Comparison of ENCODE assay signal across 12 mouse cellular contexts in the genomic region with DNA sequence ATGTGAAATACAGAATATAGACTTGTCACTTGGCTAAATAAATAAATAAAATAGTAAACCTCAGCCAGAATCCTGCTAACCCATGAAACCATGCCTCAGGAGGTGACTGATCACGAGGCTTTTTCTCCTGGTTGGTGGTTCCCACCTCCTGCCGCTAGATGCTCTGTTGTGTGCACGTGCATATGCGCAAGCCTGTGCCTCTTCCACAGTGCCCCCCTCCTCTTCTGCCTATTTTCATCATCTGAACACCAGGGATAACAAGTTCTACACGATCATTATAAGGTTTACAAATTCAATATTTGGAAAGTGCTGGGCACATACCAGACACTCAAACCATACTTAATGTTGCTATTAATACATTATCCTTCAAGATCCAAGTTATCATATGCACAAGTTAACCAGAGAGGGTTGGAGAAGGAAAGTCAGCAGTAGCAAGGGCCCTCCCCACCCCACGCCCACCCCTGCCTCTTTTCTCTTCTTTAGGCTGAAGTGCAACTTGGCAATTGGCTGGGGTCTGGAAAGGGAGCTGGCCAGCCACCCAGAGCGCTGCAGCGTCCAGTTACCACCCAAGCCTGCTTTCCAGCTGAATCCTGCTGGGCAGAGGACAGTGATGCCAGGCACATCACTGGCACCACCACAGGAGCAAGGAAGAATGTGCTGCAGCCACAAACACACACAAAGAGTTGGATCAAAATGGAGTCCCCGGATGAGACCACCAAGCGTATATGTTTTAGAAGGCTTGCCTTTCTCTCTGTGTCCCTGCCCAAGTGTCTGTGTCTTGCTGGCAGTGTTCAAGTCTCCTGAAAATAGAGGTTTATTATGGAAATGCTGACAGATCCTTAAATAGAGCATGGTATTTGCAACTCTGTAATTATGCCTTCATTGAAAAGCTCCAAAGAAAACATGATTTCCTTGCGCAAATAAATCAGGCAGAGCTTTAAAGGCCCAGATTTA.
DNase-seq lines count a peak whose midpoint lies in the region; ATAC-seq and TF ChIP-seq lines count a peak whose summit lies in the region.
"Had no signal": no experiment of that assay in that cellular context is flagged by ENCODE, and none has a peak within 500 bp of the region (broad histone marks: within the 10 kb centered on the region; RNA-seq: fewer than 3 reads in every experiment).

No protein-coding gene starts in this region.

- no peak for DNase-seq in frontal cortex, postnatal 14 days (ENCODE audit: low spot score in 2 of 2)
- DNase-seq in left cerebral cortex, adult 2 months (ENCODE audit: extremely low spot score in 1 of 2, low spot score in 2 of 2), result peak in 1 of 2 experiments; percentile 16
- no peak for DNase-seq in left cerebral cortex, adult 11 months (ENCODE audit: low spot score)
- DNase-seq in brain, embryonic 14.5 days (ENCODE audit: low read depth), result peak; percentile 24
- DNase-seq in left cerebral cortex, postnatal 36 days (ENCODE audit: low spot score in 2 of 2), result peak; percentile 30 to 43
- DNase-seq: adrenal gland, postnatal 25 days; lung, adult 18-20 months had no signal

- no peak for TF ChIP-seq POLR2A in brain, embryonic 14.5 days (IDR thresholded peaks at IDR 0.05; ENCODE audit: borderline replicate concordance, extremely low read depth, insufficient read depth, insufficient read length, poor library complexity, severe bottlenecking)

- WGBS in intestine, embryonic 16.5 days, result 83% methylated on average over 11 of the region's 11 CpGs

- no peak overlapping the region for H3K4me2 ChIP-seq in intestine, embryonic 16.5 days (ENCODE audit: low read depth, low read length)
- H3K4me2 ChIP-seq: hindbrain, embryonic 15.5 days had no signal

- H3K36me3 ChIP-seq in intestine, embryonic 16.5 days (ENCODE audit: control insufficient read depth, insufficient read depth, low read length), result no peaks in the 10 kb centered on the region
- H3K36me3 ChIP-seq: hindbrain, embryonic 15.5 days had no signal

- H3K4me3 ChIP-seq in left cerebral cortex, adult 2 months, result no peak overlapping the region
- no peak overlapping the region for H3K4me3 ChIP-seq in intestine, embryonic 16.5 days (ENCODE audit: low read length)
- H3K4me3 ChIP-seq: hindbrain, embryonic 15.5 days; megakaryocyte, embryonic 14.5 days; myocyte had no signal

- no peaks in the 10 kb centered on the region for H3K27me3 ChIP-seq in intestine, embryonic 16.5 days (replicated peaks; ENCODE audit: control insufficient read depth, insufficient read depth, low read length)
- H3K27me3 ChIP-seq: hindbrain, embryonic 15.5 days had no signal

- ATAC-seq in frontal cortex, adult (ENCODE audit: low TSS enrichment), result peak; percentile 71
- ATAC-seq in intestine, embryonic 16.5 days, result no peak

- H3K27ac ChIP-seq in left cerebral cortex, adult 2 months, result peak overlapping the region; percentile 74
- H3K27ac ChIP-seq in intestine, embryonic 16.5 days (ENCODE audit: low read length), result no peak overlapping the region
- H3K27ac ChIP-seq: hindbrain, embryonic 15.5 days had no signal

- intact Hi-C loops in left cerebral cortex, adult 2 months (cut with DNase I), result loop anchor here (5.0 to 10.0 kb wide), 2 partner anchors 217 to 734 kb away; no protein-coding TSS in a partner anchor
- intact Hi-C loops in left cerebral cortex, postnatal 36 days (cut with DNase I), result loop anchor here (5.0 to 10.0 kb wide), 2 partner anchors 92 to 214 kb away; no protein-coding TSS in a partner anchor

- no peaks in the 10 kb centered on the region for H3K9me3 ChIP-seq in intestine, embryonic 16.5 days (ENCODE audit: control insufficient read depth, low read length)
- H3K9me3 ChIP-seq: hindbrain, embryonic 15.5 days had no signal

- no peaks in the 10 kb centered on the region for H3K4me1 ChIP-seq in intestine, embryonic 16.5 days (ENCODE audit: control insufficient read depth, insufficient read depth, low read length)
- H3K4me1 ChIP-seq: megakaryocyte, embryonic 14.5 days had no signal

- no peak; the same call in none of the 2 replicates for TF ChIP-seq CTCF in left cerebral cortex, adult 2 months (IDR thresholded peaks at IDR 0.05)
- TF ChIP-seq CTCF in brain, embryonic 14.5 days (IDR thresholded peaks at IDR 0.05; ENCODE audit: borderline replicate concordance, extremely low read depth, insufficient read depth, insufficient read length), result no peak

- H3K9ac ChIP-seq in intestine, embryonic 16.5 days (ENCODE audit: low read depth, low read length), result no peak overlapping the region
- H3K9ac ChIP-seq: hindbrain, embryonic 15.5 days had no signal

Comparison
In these comparisons a context has a peak if more than half of its experiments do, and no peak if none do; other contexts are left out.
1. DNase-seq: peak in brain, embryonic 14.5 days (single experiment) and left cerebral cortex, postnatal 36 days (2 of 2); none in frontal cortex, postnatal 14 days (0 of 2) and left cerebral cortex, adult 11 months (single experiment).